Mouse (Mus musculus): ENCODE results near the gene Cacna1e.

The Cacna1e gene

GRCm38 (mm10) chr1:154884275-154885206 is at the start of gene Cacna1e:
Cacna1e (minus strand) TSS chr1:154884501.
- DNase-seq (ENCODE audit: low spot score): no peak

GRCm38 (mm10) chr1:154918406-154918805 is 34.1 kb upstream of the Cacna1e start:
- no peak for DNase-seq (ENCODE audit: low spot score)

GRCm38 (mm10) chr1:154917438-154917837 is 33.1 kb upstream of the Cacna1e start:
- DNase-seq (ENCODE audit: low spot score): no peak

GRCm38 (mm10) chr1:154909554-154909953 is 25.3 kb upstream of the Cacna1e start:
- no peak for DNase-seq (ENCODE audit: low spot score)

- DNase-seq (ENCODE audit: low spot score): no peak
These were observed 13.1 kb upstream of the Cacna1e start for GRCm38 (mm10) chr1:154897390-154897789.

- DNase-seq (ENCODE audit: low spot score): no peak
These were observed 5.9 kb upstream of the Cacna1e start for GRCm38 (mm10) chr1:154890244-154890643.

GRCm38 (mm10) chr1:154888495-154888894 is 4.2 kb upstream of the Cacna1e start:
- no peak for DNase-seq (ENCODE audit: low spot score)

GRCm38 (mm10) chr1:154888018-154888417 is 3.7 kb upstream of the Cacna1e start:
- DNase-seq (ENCODE audit: low spot score): no peak

GRCm38 (mm10) chr1:154887546-154887945 is 3.2 kb upstream of the Cacna1e start:
- DNase-seq (ENCODE audit: low spot score): no peak

- no peak for DNase-seq (ENCODE audit: low spot score)
These were observed 2.3 kb upstream of the Cacna1e start for GRCm38 (mm10) chr1:154886611-154887010.

GRCm38 (mm10) chr1:154885207-154885548 is 877 bp upstream of the Cacna1e start:
- no peak for DNase-seq (ENCODE audit: low spot score)

GRCm38 (mm10) chr1:154883596-154884191 is 607 bp downstream of the Cacna1e start:
- DNase-seq (ENCODE audit: low spot score): no peak

GRCm38 (mm10) chr1:154865981-154866380 is 18.3 kb downstream of the Cacna1e start:
- no peak for DNase-seq (ENCODE audit: low spot score)

- DNase-seq (ENCODE audit: low spot score): no peak
These were observed 22.9 kb downstream of the Cacna1e start for GRCm38 (mm10) chr1:154861416-154861815.

GRCm38 (mm10) chr1:154854564-154854963 is 29.7 kb downstream of the Cacna1e start:
- DNase-seq (ENCODE audit: low spot score): no peak

GRCm38 (mm10) chr1:154850515-154851287 is 33.6 kb downstream of the Cacna1e start:
- no peak for DNase-seq (ENCODE audit: low spot score)

- DNase-seq (ENCODE audit: low spot score): no peak
These were observed 35.4 kb downstream of the Cacna1e start for GRCm38 (mm10) chr1:154848683-154849579.

- no peak for DNase-seq (ENCODE audit: low spot score)
These were observed 37.4 kb downstream of the Cacna1e start for GRCm38 (mm10) chr1:154846900-154847299.

- DNase-seq (ENCODE audit: low spot score): no peak
These were observed 40.9 kb downstream of the Cacna1e start for GRCm38 (mm10) chr1:154843427-154843826.

GRCm38 (mm10) chr1:154842336-154842735 is 42.0 kb downstream of the Cacna1e start:
- DNase-seq (ENCODE audit: low spot score): no peak

- DNase-seq (ENCODE audit: low spot score): no peak
These were observed 43.2 kb downstream of the Cacna1e start for GRCm38 (mm10) chr1:154841057-154841630.
